Mouse (Mus musculus): ENCODE results near the gene Scimp. TPM values are rescaled to one million over a fixed set of nuclear protein-coding genes. Genes with fewer than 3 reads are reported as not detected.

Gene Scimp
- total and polyA plus RNA-seq, 3 experiments: 0.21 to 0.79 (median 0.30) TPM

- in situ Hi-C loops (cut with MboI; ENCODE audit: low pct_ligation_motif_present, low pct_unique_long_range_greater_than_20kb, low sequenced_read_pairs) (loop anchor here (5.0 to 25.0 kb wide), 3 partner anchors 121 to 516 kb away; partner anchors contain the start of genes 0610010K14Rik, Bcl6b, Gm21988 and Pelp1), dilution Hi-C loops (cut with MboI; ENCODE audit: extremely low pct_ligation_motif_present, extremely low pct_unique_long_range_greater_than_20kb, low sequenced_read_pairs) (no loop called here)
Measured at GRCm38 (mm10) chr11:70753146-70753545, 59.2 kb downstream of the Scimp start.

DNA sequence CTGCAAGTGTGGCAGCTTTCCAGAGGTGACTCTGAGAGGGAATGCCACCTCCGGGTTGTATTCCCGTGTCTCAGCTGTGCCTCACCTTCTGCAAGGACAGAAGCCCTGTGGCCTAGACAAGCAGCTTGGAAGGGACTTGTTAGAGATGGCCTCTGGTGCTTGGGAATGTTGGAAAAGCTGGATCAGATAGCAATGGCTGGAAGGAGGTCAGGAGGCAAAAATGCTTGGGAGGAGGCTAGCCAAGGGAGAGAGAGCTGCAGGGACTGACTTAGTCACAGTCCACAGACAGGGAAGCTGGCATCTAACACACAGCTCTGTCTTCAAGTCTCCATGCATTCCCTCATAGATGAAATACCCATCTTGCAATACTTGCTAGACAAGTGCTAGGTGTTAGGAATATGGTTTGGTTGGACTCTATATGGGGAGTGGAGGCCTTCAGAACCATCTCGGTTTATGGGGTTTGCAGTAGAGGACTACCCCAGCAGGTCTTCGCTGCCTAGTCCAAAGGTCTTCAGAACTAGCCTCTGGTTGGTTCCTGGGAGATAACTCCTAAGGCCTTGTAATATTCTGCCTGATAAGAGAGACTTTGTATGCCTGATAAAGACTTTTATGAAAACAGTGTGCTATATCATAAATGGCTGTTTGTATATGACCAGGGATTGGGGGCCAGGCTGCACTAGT, 59.9 kb downstream of the Scimp start:
- peaks cover 8% of the 10 kb centered on the region for H3K9me3 ChIP-seq (replicated peaks; ENCODE audit: low read length)
- H3K79me2 ChIP-seq (replicated peaks; ENCODE audit: control insufficient read depth, extremely low read depth, insufficient read depth, poor library complexity, severe bottlenecking): no peaks in the 10 kb centered on the region
- dilution Hi-C loops (cut with MboI; ENCODE audit: extremely low pct_ligation_motif_present, extremely low pct_unique_long_range_greater_than_20kb, low sequenced_read_pairs) (no loop called here), in situ Hi-C loops (cut with MboI; ENCODE audit: low pct_ligation_motif_present, low pct_unique_long_range_greater_than_20kb, low sequenced_read_pairs) (loop anchor here (5.0 to 25.0 kb wide), 3 partner anchors 120 to 515 kb away; partner anchors contain the start of genes 0610010K14Rik, Bcl6b, Gm21988 and Pelp1)
- no peak for DNase-seq (ENCODE audit: extremely low read depth)
- no peak overlapping the region for H3K4me3 ChIP-seq (replicated peaks in 1 of 3; ENCODE audit: low read depth in 2 of 3, low read length in 2 of 3, poor library complexity in 1 of 3)
- TF ChIP-seq E2F4 (IDR thresholded peaks at IDR 0.05; ENCODE audit: insufficient replicate concordance, low read depth, low read length) (no peak), RAD21 (IDR thresholded peaks at IDR 0.05; ENCODE audit: low read depth, low read length) (no peak), KAT2A (IDR thresholded peaks at IDR 0.05; ENCODE audit: insufficient replicate concordance, low read length) (no peak), RCOR1 (conservative IDR thresholded peaks at IDR 0.05; ENCODE audit: low read depth, low read length) (no peak), JUND (conservative IDR thresholded peaks at IDR 0.05; ENCODE audit: low read depth, low read length) (no peak), CTCF (conservative IDR thresholded peaks at IDR 0.05 in 1 of 2, IDR thresholded peaks at IDR 0.05 in 1 of 2; ENCODE audit: low read depth in 2 of 2, low read length in 2 of 2) (no peak), SIN3A (IDR thresholded peaks at IDR 0.05; ENCODE audit: low read length) (no peak), HCFC1 (IDR thresholded peaks at IDR 0.05; ENCODE audit: low read depth, low read length) (no peak), TBP (conservative IDR thresholded peaks at IDR 0.05; ENCODE audit: low read depth, low read length) (no peak), MAZ (IDR thresholded peaks at IDR 0.05; ENCODE audit: low read depth, low read length) (no peak), PAX5 (IDR thresholded peaks at IDR 0.05; ENCODE audit: low read length) (no peak), UBTF (IDR thresholded peaks at IDR 0.05; ENCODE audit: low read depth, low read length) (no peak), TCF12 (IDR thresholded peaks at IDR 0.05; ENCODE audit: low read depth, low read length) (no peak), ZNF384 (IDR thresholded peaks at IDR 0.05; ENCODE audit: low read depth, low read length) (no peak), MEF2A (IDR thresholded peaks at IDR 0.05; ENCODE audit: borderline replicate concordance, low read depth, low read length) (no peak), MAX (IDR thresholded peaks at IDR 0.05; ENCODE audit: low read length) (no peak), JUN (IDR thresholded peaks at IDR 0.05; ENCODE audit: insufficient read depth, low read depth, low read length) (no peak), EP300 (IDR thresholded peaks at IDR 0.05; ENCODE audit: low read length) (no peak), SMC3 (IDR thresholded peaks at IDR 0.05; ENCODE audit: low read depth, low read length) (no peak)
- no peaks in the 10 kb centered on the region for H3K36me3 ChIP-seq (replicated peaks in 1 of 2; ENCODE audit: control insufficient read depth in 1 of 2, insufficient read depth in 1 of 2, low read length in 1 of 2)
- no peak overlapping the region for H3K9ac ChIP-seq (ENCODE audit: insufficient read depth, low read depth)
- no peak overlapping the region for H3K27ac ChIP-seq (ENCODE audit: insufficient read depth, low read depth)
- no peak overlapping the region for H3K4me2 ChIP-seq (ENCODE audit: insufficient read depth, low read depth, poor library complexity, severe bottlenecking)
- no peaks in the 10 kb centered on the region for H3K27me3 ChIP-seq (replicated peaks)
- H3K4me1 ChIP-seq (ENCODE audit: control insufficient read depth in 1 of 2, insufficient read depth in 2 of 2): peaks cover 4 to 26% of the 10 kb centered on the region in 2 experiments; a peak in 3 of 4 replicates

More at GRCm38 (mm10) chr11:70753146-70753545, 59.2 kb downstream of the Scimp start:
- Histone ChIP-seq H3K4me3 (replicated peaks in 1 of 3; ENCODE audit: low read depth in 2 of 3, low read length in 2 of 3, poor library complexity in 1 of 3) (no peak overlapping the region), H3K79me2 (replicated peaks; ENCODE audit: control insufficient read depth, extremely low read depth, insufficient read depth, poor library complexity, severe bottlenecking) (no peaks in the 10 kb centered on the region), H3K27ac (ENCODE audit: insufficient read depth, low read depth) (no peak overlapping the region), H3K4me1 (ENCODE audit: control insufficient read depth in 1 of 2, insufficient read depth in 2 of 2) (peaks cover under 1 to 21% of the 10 kb centered on the region in 2 experiments; a peak in 3 of 4 replicates), H3K9ac (ENCODE audit: insufficient read depth, low read depth) (no peak overlapping the region), H3K4me2 (ENCODE audit: insufficient read depth, low read depth, poor library complexity, severe bottlenecking) (no peak overlapping the region), H3K27me3 (replicated peaks) (no peaks in the 10 kb centered on the region), H3K36me3 (replicated peaks in 1 of 2; ENCODE audit: control insufficient read depth in 1 of 2, insufficient read depth in 1 of 2, low read length in 1 of 2) (no peaks in the 10 kb centered on the region), H3K9me3 (replicated peaks; ENCODE audit: low read length) (peaks cover 8% of the 10 kb centered on the region)
- no peak for DNase-seq (ENCODE audit: extremely low read depth)
- TF ChIP-seq PAX5 (IDR thresholded peaks at IDR 0.05; ENCODE audit: low read length) (no peak), HCFC1 (IDR thresholded peaks at IDR 0.05; ENCODE audit: low read depth, low read length) (no peak), ZMIZ1 (IDR thresholded peaks at IDR 0.05; ENCODE audit: low read depth, low read length) (no peak), USF2 (conservative IDR thresholded peaks at IDR 0.05; ENCODE audit: low read depth, low read length) (no peak), USF1 (IDR thresholded peaks at IDR 0.05; ENCODE audit: low read depth, low read length) (no peak), MAFK (IDR thresholded peaks at IDR 0.05; ENCODE audit: insufficient replicate concordance, low read length) (no peak), NRF1 (IDR thresholded peaks at IDR 0.05; ENCODE audit: low read depth, low read length) (no peak), MAX (IDR thresholded peaks at IDR 0.05; ENCODE audit: low read length) (no peak), GABPA (IDR thresholded peaks at IDR 0.05; ENCODE audit: insufficient replicate concordance, low read depth, low read length) (no peak), ELF1 (IDR thresholded peaks at IDR 0.05; ENCODE audit: low read depth, low read length) (no peak), MYC (IDR thresholded peaks at IDR 0.05; ENCODE audit: low read depth, low read length) (no peak), TBP (conservative IDR thresholded peaks at IDR 0.05; ENCODE audit: low read depth, low read length) (no peak), SIN3A (IDR thresholded peaks at IDR 0.05; ENCODE audit: low read length) (no peak), CHD1 (IDR thresholded peaks at IDR 0.05; ENCODE audit: low read depth, low read length) (no peak), IRF4 (IDR thresholded peaks at IDR 0.05; ENCODE audit: low read depth, low read length) (no peak), CHD2 (IDR thresholded peaks at IDR 0.05; ENCODE audit: low read length) (no peak)
